Mouse (Mus musculus) thymus, postnatal 4 days (tissue): Measurements from ENCODE around the gene Jmjd8.

ENCODE experiments used
- DNase-seq: peaks from one replicate; pipeline ENCODE4 v3.0.0; 2021

Jmjd8 gene

GRCm38 (mm10) chr17:25880196-25880910, 51.7 kb downstream of the Jmjd8 start, which contains the start of gene Wfikkn1:
Wfikkn1 (minus strand) TSS chr17:25880858.
- no peak for DNase-seq

GRCm38 (mm10) chr17:25880913-25881641, 52.4 kb downstream of the Jmjd8 start:
- DNase-seq, result no peak
